Mouse (Mus musculus) cerebellum, adult 11-12 months (tissue): ENCODE data around the gene Zfp326.
"Not testable (repeated sequence)": the region's sequence is repeated elsewhere in the genome, so short reads cannot be mapped to it uniquely, and the experiment has no call there.

Experiments
- DNase-seq: peaks from one replicate; pipeline ENCODE4 v3.0.0; 2022

Zfp326 gene

DNA sequence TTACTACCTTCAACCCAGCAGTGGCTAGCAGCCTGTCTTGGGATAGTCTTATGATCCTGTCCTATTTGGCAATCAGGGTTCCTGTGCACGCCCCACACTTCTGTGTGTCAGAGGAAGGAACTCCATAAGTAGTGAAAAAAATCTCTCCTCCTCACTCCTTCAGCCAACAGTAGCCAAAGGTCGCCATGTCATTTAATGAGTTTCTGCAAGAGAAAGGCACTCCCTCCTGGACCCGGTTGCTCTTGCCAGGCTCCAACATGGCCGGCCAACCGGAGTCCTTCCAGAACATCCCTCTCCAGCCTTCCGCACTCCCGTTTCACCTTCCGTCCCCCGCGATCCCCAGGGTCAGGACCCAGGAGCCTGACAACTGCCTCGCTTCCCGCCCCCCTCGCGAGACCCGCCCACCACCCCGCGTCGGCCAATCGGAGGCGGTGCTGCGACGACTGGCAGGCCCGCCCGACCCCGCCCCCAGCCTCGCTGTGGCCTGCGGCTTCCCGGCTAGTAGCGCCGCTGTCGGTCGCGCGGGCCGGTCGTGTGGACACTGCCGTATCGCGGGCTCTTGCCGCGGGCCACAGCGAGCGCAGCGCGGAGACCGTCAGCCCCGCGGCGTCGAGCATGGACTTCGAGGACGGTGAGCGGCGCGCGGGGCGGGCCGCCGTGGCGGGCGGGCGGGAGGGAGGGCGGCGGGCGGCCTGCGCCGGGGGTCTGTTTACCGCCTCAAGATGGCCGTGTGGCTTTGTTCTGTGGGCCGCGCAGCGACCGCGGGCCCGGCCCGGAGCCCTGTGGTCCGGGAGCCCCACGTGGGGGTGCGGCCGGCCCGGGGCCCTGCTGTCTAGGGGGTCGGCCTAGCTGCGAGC lies at the start of gene Zfp326:
Zfp326 (plus strand) TSS at position 498 of the 857 bp plus-strand sequence.
- DNase-seq, result peak; percentile 86

GRCm38 (mm10) chr5:105826916-105827510 lies 49.4 kb upstream of the Zfp326 start:
- no peak for DNase-seq

DNA sequence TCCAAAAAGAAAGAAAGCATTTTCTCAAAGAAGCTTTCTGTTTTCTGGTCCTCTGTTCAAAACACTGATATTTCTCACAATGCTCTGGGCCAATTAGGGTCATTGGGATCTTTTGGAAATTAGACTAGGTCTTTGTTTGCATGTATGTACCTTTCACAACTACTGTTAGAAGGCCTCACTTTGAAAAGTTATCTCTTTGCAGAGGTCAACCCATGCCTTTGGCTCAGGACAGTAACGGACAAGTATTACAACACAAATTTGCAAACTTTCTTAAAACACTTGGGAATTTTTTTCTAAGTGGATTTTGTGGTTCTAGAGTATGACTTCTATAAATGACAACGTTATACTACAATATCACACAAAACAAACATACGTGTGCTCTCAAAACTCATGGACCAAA lies 48.3 kb upstream of the Zfp326 start:
- DNase-seq, result no peak

DNA sequence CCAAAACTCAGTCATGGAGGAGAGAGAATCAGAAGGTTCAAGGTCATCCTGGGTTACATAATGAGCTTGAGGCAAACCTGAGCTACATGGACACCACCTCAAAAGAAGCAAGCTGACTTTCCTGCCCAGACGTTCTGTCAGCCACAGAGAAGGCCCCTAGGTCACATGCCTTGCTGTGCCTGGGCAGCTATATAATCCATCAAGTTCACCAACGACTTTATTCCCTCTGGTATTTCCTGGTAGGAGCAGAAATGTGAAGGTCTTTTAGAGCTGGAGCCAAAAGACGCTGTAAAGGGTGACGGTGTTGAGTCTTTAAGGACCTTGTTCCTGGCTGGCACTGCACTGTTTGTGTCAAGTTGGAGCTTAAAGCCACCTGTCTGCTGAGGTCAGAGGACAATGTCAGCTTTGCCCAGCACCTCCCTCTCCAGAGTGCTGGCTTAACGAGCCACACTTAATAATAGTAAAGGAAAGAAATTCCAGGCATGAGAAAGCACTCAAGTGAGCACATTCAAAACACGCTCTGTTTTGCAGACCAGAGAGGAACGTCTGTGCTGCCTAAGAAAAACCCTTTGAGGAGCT lies 47.3 kb upstream of the Zfp326 start:
- DNase-seq, result no peak

GRCm38 (mm10) chr5:105832140-105832539 lies 44.2 kb upstream of the Zfp326 start:
- DNase-seq, result no peak

DNA sequence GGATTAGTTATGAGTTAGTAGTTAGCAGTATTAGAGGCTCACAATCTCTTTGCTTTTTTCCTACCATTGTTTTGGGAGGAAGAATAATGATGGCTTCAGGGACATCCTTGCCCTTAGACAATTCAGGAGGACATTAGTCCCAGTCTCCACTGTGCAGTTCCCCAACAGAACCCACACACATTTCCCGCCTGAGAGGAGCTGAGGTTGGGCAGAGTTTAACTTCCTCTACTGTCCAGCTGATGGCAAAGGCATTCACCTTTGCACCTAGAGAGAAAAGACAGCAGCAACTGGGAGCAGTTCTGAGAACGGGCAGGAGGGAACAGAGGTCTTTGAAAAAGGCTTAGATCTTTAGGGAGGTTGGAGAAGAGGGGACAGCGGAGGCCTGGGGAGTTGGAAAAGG lies 42.4 kb upstream of the Zfp326 start:
- no peak for DNase-seq

DNA sequence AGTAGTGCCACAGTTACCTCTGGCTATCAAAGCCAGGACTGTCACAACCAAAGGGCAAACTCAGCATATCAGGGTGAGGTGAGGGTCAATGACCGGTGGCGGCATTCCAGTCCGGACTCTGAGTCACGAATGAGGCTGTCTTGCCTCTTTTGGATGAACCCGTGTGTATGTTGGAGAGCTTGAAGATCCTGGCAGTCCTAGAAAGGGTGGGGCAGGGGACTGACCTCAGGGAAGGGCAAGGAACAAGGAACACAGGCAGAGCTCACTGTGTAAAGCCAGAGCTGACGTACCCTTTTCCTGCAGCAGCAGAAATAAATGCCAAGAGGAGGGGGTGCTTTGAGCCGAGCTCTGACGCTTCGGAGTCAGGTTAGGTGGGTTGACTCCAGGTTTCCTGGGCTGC lies 40.4 kb upstream of the Zfp326 start:
- DNase-seq, result no peak

GRCm38 (mm10) chr5:105839740-105840310 lies 36.5 kb upstream of the Zfp326 start:
- no peak for DNase-seq

- DNase-seq, result no peak
These were observed 32.2 kb upstream of the Zfp326 start for GRCm38 (mm10) chr5:105844044-105844753.

- no peak for DNase-seq
These were observed 31.3 kb upstream of the Zfp326 start for GRCm38 (mm10) chr5:105845041-105845440.

DNA sequence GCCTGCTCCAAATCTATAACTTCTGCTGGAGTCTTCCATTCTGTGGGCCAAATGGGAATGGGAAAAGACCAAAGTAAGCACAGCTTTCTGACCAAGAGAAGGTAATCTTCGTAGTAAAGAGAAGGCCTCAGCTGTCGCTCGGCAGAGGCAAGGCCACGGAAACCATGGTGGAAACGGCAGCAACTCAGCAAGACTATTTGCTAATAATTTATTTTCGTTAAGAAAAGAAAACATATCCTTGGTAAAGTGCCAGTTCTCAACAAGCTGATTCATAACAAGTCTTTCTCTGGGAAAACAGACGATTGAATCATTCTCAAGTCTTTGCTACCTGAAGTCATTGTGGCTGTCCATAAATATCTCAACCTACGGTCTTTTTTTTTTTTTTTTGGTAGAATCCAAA lies 28.6 kb upstream of the Zfp326 start:
- no peak for DNase-seq

DNA sequence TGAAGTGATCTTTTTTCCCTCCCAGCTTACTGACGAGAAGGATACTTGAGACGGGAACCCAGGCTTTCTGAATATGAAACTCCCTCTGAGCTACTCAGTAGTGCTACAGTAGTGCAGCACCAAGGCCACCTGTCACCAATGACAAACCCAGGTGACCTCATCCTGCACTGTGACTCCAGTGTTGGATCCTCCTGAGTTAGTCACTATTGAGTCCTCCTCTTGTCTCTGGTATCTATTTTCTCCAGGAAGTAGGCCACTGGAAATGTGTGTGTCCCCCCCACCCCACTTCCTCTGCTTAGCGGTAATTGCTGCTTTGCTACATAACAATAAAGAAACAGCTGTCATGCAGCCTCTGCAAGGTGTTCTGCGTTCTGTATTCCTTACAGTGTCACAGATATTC lies 27.1 kb upstream of the Zfp326 start:
- DNase-seq, result no peak

GRCm38 (mm10) chr5:105849643-105850042 lies 26.7 kb upstream of the Zfp326 start:
- DNase-seq, result no peak

GRCm38 (mm10) chr5:105853271-105853670 lies 23.1 kb upstream of the Zfp326 start:
- no peak for DNase-seq

DNA sequence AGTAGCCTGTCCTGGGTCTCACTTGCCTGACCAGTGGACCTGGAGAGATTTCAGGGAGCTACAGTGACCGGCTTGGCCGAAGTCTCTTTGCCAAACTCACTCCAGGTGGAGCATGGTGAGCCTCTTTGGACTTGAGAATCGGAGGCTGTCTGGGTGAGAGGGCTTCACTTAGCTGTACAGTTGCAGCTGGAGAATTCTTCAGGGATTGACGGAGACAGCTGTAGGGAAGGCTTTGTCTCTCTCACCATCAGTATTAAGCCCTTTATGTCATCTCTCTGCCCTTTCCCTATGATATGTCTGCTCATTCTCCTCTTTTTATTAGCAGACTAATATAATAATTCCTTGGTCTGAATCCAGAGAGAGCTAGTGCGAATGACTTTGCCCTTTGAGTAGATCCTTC lies 18.9 kb upstream of the Zfp326 start:
- DNase-seq, result no peak

GRCm38 (mm10) chr5:105858754-105859694 lies 17.3 kb upstream of the Zfp326 start:
- DNase-seq, result no peak

DNA sequence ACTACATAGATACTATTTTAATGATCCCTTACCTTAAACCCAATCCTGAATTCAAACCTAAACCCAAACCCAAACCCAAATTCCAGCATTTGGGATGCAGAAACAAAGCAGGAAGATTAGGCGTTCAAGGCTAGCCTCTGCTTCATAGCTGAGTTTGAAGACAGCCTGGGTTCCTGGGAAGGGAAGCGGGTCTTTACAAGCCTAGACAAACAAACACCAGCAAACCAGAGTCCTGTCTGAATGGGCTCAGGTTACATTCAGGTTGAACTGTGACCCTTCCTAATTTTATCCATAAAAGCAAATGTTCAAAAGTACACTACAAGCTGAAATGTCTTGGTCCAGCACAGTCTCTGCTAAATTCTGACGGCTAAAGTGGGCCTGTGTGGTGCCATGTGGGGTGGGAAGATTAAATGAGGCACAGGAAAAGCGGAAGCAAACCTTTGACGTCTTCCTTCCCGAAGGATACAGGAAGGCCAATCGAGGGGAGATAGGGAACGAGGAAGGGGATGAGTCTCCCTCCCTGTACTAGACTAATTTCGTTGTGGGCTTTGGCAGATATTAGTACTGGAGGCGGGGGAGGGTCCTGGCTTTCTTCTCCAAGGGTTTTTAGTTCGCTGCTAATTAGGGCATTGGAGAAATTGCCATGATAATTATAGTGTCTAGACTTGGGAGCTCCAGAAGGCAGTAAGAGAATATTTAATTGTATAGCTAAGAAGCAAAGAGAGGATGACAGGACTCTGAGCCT lies 16.5 kb upstream of the Zfp326 start:
- no peak for DNase-seq

DNA sequence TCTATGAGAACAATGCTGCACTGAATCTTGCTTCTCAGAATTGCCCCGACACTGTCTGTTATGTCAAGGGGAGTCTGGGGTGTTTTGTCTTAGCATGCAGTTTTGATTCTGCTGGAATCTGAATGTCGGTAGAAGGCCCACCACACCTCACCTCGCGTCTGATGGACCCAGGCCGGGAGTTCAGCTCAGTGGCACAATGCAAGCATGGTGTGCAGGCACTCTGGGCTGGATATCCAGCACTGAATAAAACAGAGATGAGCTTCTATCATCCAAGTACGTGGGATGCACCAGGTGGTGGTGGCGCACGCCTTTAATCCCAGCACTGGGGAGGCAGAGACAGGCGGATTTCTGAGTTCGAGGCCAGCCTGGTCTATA lies 15.9 kb upstream of the Zfp326 start:
- DNase-seq, result no peak

- DNase-seq, result no peak
These were observed 14.7 kb upstream of the Zfp326 start for GRCm38 (mm10) chr5:105861616-105862015.

- DNase-seq, result not testable (repeated sequence)
These were observed 11.2 kb upstream of the Zfp326 start for GRCm38 (mm10) chr5:105865110-105865628.

GRCm38 (mm10) chr5:105867427-105867826 lies 8.9 kb upstream of the Zfp326 start:
- no peak for DNase-seq
